Mouse (Mus musculus) stomach, postnatal 0 days (tissue): ENCODE results near the gene Tmub1.

Source experiments
- CTCF ChIP-seq: IDR thresholded peaks from 2 replicates; pipeline ENCODE4 v1.5.1; 2016; ENCODE audit warnings: antibody characterized with exemption, low read depth, mild to moderate bottlenecking, moderate library complexity
- EP300 ChIP-seq: optimal IDR thresholded peaks from 2 replicates; pipeline ENCODE3; 2016; ENCODE audit warnings: antibody characterized with exemption

GRCm38 (mm10) chr5:24425421-24426036 lies 22.1 kb downstream of the Tmub1 start:
- TF ChIP-seq CTCF (peak; percentile 48), EP300 (no peak)
